Comparison of ENCODE assay signal across 7 mouse cellular contexts in genomic region chr1:153980886-153981285, GRCm38 (mm10).
DNase-seq lines count a peak whose midpoint lies in the region; TF ChIP-seq lines count a peak whose summit lies in the region.

No protein-coding gene starts in this region.

- WGBS in lung, adult 2 months: 60% methylated on average over 6 of the region's 6 CpGs

- no peak for TF ChIP-seq CTCF in lung, adult 2 months (IDR thresholded peaks at IDR 0.05; ENCODE audit: insufficient read depth, low read length)

- TF ChIP-seq POLR2A in lung, adult 2 months (IDR thresholded peaks at IDR 0.05; ENCODE audit: borderline replicate concordance, extremely low read depth, low read depth, low read length): no peak

- peak; percentile 17 to 30 for DNase-seq in lung, adult 18-20 months
- no peak for DNase-seq in lung, adult 2 months
- peak; percentile 34 for DNase-seq in gastrocnemius, postnatal 25 days
- DNase-seq in layer of hippocampus, adult 9-11 months: peak; percentile 79
- peak; percentile 48 to 62 for DNase-seq in right cerebral cortex, postnatal 10 days (ENCODE audit: low spot score in 2 of 2)
- DNase-seq in thymus, postnatal 25 days: no peak
- DNase-seq in thymus, postnatal 4 days: no peak

- H3K4me3 ChIP-seq in lung, adult 2 months (replicated peaks; ENCODE audit: extremely low read depth, low read depth, low read length): no peak overlapping the region

- no peaks in the 10 kb centered on the region for H3K4me1 ChIP-seq in lung, adult 2 months (ENCODE audit: control insufficient read depth, insufficient read depth, low read length)

Comparison
In these comparisons a context has a peak if more than half of its experiments do, and no peak if none do; other contexts are left out.
1. DNase-seq: peak in lung, adult 18-20 months (2 of 2), gastrocnemius, postnatal 25 days (single experiment), layer of hippocampus, adult 9-11 months (single experiment) and right cerebral cortex, postnatal 10 days (2 of 2); none in lung, adult 2 months (single experiment), thymus, postnatal 25 days (single experiment) and thymus, postnatal 4 days (single experiment).